Mouse (Mus musculus) olfactory bulb, adult 2 months (tissue): ENCODE results near the gene Ahctf1.
"Not testable (repeated sequence)": the region's sequence is repeated elsewhere in the genome, so short reads cannot be mapped to it uniquely, and the experiment has no call there.

Experiments
- CTCF ChIP-seq: fragments of 200-500 bp; IDR thresholded peaks from 2 replicates; pipeline ENCODE4 v1.5.1; 2012; ENCODE audit warnings: low read depth, mild to moderate bottlenecking, low read length, moderate library complexity; ENCODE audit not compliant: insufficient read depth
- POLR2A ChIP-seq: fragments of 200-500 bp; IDR thresholded peaks from 2 replicates; pipeline ENCODE4 v1.6.1; 2012; ENCODE audit warnings: mild to moderate bottlenecking, low read depth, low read length, moderate library complexity; ENCODE audit not compliant: insufficient read depth

- not testable (repeated sequence) for TF ChIP-seq POLR2A, CTCF
Observed at GRCm38 (mm10) chr1:179818490-179819278, 15.2 kb upstream of the Ahctf1 start.
